Mouse (Mus musculus) embryonic facial prominence, embryonic 10.5 days (tissue): ENCODE results near the gene Apmap. TPM values are rescaled to one million over a fixed set of nuclear protein-coding genes. Genes with fewer than 3 reads are reported as not detected.

Experiments used
- DNase-seq: peaks from one replicate; pipeline ENCODE4 v3.0.0-alpha.2; 2017; ENCODE audit warnings: low spot score
- H3K27ac ChIP-seq: fragments of 300-500 bp; sonication (generic); replicated peaks from 2 replicates; pipeline ENCODE4 v1.5.1; 2016; ENCODE audit warnings: mild to moderate bottlenecking
- H3K27me3 ChIP-seq: fragments of 300-500 bp; sonication (generic); replicated peaks from 2 replicates; pipeline ENCODE4 v1.6.1; 2016; ENCODE audit warnings: low read depth, mild to moderate bottlenecking; ENCODE audit not compliant: poor library complexity, severe bottlenecking
- H3K36me3 ChIP-seq: fragments of 300-500 bp; sonication (generic); replicated peaks from 2 replicates; pipeline ENCODE4 v1.6.1; 2016; ENCODE audit warnings: mild to moderate bottlenecking, moderate library complexity
- H3K4me1 ChIP-seq: fragments of 300-500 bp; sonication (generic); 2 replicates; pipeline ENCODE4 v1.6.1; 2016
- H3K4me3 ChIP-seq: fragments of 300-500 bp; sonication (generic); 2 replicates; pipeline ENCODE4 v1.5.1; 2016; ENCODE audit warnings: mild to moderate bottlenecking, moderate library complexity
- H3K9me3 ChIP-seq: fragments of 300-500 bp; sonication (generic); 2 replicates; pipeline ENCODE4 v1.6.1; 2016; ENCODE audit warnings: mild to moderate bottlenecking
- WGBS: fragments of 180-500 bp; shearing (Covaris S2); methylation state at CpG from one replicate; pipeline ENCODE4 v1.1.7; 2016; 5-methylcytosine and 5-hydroxymethylcytosine counted together
- polyA plus RNA-seq: library from polyadenylated mRNA; unstranded; fragments of >200 nt; fragmentation: Nextera tagmentation; extraction: Ambion mirVana; gene quantifications from 2 replicates; pipeline ENCODE4 v1.2.1, GENCODE M21; 2016

The Apmap gene
- polyA plus RNA-seq, result 27.9 and 31.5 TPM in 2 replicates

DNA sequence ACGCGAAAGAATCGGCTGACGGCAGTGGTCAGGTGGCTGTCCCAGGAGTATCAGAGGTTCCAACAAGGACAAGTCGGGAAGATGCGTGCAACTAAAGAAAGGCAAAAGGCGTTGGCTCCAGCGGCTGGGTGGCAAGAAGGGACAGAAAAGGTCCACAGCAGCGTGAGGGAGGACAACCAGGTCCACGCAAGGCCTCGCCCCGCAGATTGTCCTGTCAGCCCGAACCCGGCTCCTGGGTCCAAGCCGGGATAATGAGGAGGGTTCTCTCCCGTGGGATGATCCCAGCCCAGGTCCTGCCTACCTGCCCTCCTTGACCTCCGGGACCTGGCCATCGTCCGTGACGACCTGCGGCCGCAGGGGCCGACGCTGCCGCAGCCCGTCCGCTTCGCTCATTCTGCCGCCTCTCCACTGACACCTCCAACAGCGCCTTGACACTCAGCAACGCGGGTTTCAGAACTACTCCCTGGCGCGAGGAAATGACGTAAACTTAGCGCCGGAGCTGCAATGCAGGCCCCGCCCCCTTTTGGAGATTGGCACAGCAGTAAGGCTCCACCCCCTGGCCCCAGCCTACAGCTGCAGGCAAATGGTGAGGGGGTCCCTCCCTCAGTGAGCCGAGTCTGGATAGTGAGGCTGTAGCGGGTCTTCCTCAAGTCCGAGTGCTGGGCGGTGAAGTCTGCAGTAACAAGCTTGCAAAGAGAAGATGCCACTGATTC, at the start of gene Apmap:
Gene Apmap, minus strand, starts transcription at position 481 of the 713 bp plus-strand sequence.
- peak; percentile 96 for DNase-seq
- Histone ChIP-seq H3K27ac (peak within 1 kb of the TSS; percentile 77), H3K4me1 (peaks cover 12% of the 10 kb centered on the region), H3K4me3 (peak within 1 kb of the TSS; percentile 87), H3K9me3 (no peaks in the 10 kb centered on the region), H3K27me3 (no peaks in the 10 kb centered on the region), H3K36me3 (no peaks in the 10 kb centered on the region)
- WGBS, result under 1% methylated on average over 42 of the region's 42 CpGs

DNA sequence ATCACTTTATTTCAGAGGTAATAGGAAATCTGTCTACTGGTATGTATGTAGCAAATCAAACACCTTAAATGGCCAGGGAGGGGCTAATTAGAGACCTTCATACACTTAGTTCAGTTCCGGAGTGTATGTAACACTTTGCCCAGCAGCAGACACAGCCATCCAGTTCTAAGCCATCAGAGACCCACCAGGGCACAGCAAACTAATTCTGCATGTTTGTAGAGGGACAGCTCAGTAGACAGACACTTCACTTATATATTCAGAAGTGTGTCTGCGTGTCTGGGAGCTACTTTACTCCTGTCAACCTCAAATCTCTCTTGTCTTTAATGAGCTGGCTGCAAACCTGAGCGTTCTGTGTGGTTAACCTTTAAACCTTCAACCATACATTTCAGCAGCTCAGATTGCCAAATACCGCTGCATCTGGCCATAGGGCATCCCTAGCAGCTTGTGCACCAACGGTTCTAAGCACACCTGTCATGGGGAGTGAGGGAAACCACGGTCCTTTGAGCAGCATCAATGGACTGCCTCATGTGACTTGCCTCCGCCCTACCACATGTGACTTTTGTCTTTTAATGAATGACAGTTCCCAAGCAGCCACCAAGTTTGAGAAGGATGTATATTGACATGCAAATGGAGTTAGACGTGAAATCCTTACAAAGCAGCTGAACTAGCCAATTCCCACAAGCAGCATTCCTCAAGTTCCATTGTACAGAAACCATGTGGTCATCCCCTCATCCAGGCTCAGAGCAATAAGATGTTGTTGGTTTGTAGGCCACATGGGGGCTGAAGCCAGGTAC, 48.8 kb upstream of the Apmap start:
- no peak for DNase-seq
- H3K4me3 ChIP-seq, result no peak overlapping the region
- H3K36me3 ChIP-seq, result no peaks in the 10 kb centered on the region
- WGBS, result 68% methylated on average over 8 of the region's 8 CpGs
- no peaks in the 10 kb centered on the region for H3K27me3 ChIP-seq
- H3K27ac ChIP-seq, result no peak overlapping the region
- H3K9me3 ChIP-seq, result 0 out of 2 replicates have a peak, but pooled peaks cover 3% of the 10 kb centered on the region
- peaks cover 7% of the 10 kb centered on the region; the same call in 1 of the 2 replicates for H3K4me1 ChIP-seq

DNA sequence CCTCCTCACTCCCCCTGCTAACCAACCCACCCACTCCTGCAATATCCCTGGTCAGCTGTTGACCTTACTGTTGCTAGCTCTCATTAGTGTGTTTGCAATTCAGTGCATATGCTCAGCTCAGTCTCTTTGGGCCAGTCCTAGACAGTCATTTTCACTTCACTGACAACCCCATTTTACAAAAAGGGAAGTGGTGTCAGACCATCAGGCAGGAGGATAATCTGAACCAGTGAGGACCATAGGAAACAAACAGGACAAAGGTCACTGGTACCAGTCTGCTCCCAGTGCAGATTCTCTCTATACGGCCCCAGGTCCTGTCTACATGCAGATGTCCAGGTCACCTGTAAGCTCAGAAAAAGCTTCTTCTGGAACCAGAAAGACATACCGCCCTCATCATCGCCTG, 47.7 kb upstream of the Apmap start:
- WGBS, result 86% methylated on average over 3 of the region's 3 CpGs
- H3K4me3 ChIP-seq, result no peak overlapping the region
- no peaks in the 10 kb centered on the region for H3K27me3 ChIP-seq
- H3K36me3 ChIP-seq, result no peaks in the 10 kb centered on the region
- no peak for DNase-seq
- peaks cover 12% of the 10 kb centered on the region for H3K4me1 ChIP-seq
- H3K27ac ChIP-seq, result no peak overlapping the region; the same call in 1 of the 2 replicates
- H3K9me3 ChIP-seq, result 0 out of 2 replicates have a peak, but pooled peaks cover 3% of the 10 kb centered on the region

DNA sequence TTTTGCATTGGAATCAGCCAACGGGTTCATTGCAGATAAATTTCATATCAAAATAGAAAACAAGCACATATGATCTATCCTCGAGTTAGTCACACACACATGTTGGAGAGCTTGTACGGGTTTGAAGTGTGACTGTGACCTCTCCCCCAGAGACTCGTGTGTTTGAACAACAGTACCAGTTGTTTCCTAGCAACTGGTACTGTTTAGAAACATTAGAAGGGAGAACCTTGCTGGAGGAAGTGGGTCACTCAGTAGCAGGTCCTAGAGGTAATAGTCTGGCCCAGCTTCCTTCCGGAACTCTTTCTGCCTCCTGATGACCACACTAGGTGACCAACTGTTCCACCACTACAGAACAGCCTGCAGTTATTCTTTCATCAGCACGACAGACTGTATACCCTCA, 46.9 kb upstream of the Apmap start:
- WGBS, result 81% methylated on average over 6 of the region's 6 CpGs
- H3K27me3 ChIP-seq, result no peaks in the 10 kb centered on the region
- H3K9me3 ChIP-seq, result 0 out of 2 replicates have a peak, but pooled peaks cover 3% of the 10 kb centered on the region
- no peak overlapping the region for H3K27ac ChIP-seq
- peaks cover 20% of the 10 kb centered on the region for H3K4me1 ChIP-seq
- H3K4me3 ChIP-seq, result no peak overlapping the region
- H3K36me3 ChIP-seq, result no peaks in the 10 kb centered on the region
- no peak for DNase-seq

DNA sequence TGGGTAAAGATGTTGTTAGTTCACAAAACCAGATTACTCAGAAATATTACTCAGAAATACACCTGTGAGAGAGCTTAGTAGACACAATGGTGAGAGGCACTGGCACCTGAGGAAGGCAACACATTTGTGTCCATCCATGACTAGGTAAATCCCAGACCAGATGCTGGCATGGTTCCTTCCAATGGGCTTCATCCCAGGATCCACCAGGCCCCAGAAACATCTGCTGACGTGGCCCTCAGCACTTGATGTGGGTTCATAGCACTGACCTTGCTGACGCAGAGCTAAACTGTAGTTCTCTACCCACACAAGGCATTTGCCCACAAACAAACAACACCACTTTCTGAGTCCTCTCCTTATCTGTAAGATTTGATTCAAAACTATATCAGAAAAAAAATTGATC, 46.4 kb upstream of the Apmap start:
- Histone ChIP-seq H3K27me3 (no peaks in the 10 kb centered on the region), H3K4me1 (peaks cover 25% of the 10 kb centered on the region), H3K36me3 (no peaks in the 10 kb centered on the region), H3K27ac (no peak overlapping the region), H3K9me3 (0 out of 2 replicates have a peak, but pooled peaks cover 3% of the 10 kb centered on the region), H3K4me3 (no peak overlapping the region)
- WGBS, result 87% methylated on average over 2 of the region's 2 CpGs
- DNase-seq, result no peak

DNA sequence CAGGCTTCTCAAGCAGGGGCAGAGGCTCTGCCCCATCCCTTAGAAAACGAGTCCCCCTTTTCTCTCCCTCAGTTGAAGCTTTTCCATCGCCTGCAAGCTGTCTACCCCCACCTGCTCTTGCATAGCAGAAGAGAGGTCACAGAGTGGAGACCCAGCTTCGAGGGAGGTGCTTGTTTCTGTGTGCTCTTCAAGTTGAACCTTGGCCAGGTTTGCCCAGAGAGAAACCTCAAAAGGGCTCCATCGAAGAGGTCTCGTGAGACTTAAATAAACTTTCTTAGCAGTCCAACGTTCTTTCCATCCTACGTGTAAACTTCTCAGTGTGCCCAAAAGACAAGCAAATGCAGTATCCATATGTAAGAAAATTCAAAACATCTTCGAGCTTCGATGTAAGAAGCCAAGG, 43.0 kb upstream of the Apmap start:
- Histone ChIP-seq H3K27me3 (no peaks in the 10 kb centered on the region), H3K4me1 (peaks cover 24% of the 10 kb centered on the region), H3K9me3 (0 out of 2 replicates have a peak, but pooled peaks cover 3% of the 10 kb centered on the region), H3K27ac (peak overlapping the region; percentile 78; the same call in 1 of the 2 replicates), H3K36me3 (no peaks in the 10 kb centered on the region), H3K4me3 (no peak overlapping the region)
- WGBS, result 59% methylated on average over 9 of the region's 9 CpGs
- no peak for DNase-seq

DNA sequence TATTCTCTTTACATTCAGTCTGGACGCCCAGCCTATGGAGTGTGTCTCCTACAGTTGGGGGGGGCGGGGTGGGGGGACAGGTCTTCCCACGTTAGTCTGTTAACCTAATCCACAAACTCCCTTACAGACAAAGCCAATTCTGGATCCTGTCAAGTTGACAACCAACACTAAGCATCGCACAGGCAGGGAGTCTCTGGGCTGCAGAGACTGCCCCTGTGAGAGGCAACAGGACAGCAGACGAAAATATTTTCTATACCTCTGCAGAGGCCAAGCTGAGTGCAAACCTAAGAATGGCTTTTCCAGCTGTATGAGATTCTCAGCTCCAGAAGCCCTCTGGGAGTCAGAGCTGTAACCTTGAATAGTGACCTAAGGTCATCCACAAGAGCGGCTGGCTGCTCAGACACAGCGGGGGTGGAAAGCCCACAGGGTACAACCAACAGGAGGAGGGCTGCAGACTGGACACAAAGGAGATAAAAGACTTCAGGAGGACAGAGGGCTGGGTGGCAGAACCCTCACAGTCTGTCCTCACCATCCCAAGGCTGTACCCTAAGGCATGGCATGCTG, 42.2 kb upstream of the Apmap start:
- H3K4me3 ChIP-seq, result 0 out of 2 replicates have a peak overlapping the region, but pooled peaks have one; percentile 0
- peak; percentile 40 for DNase-seq
- H3K27me3 ChIP-seq, result no peaks in the 10 kb centered on the region
- peaks cover 24% of the 10 kb centered on the region for H3K4me1 ChIP-seq
- no peaks in the 10 kb centered on the region for H3K36me3 ChIP-seq
- WGBS, result 10% methylated on average over 7 of the region's 7 CpGs
- peak overlapping the region; percentile 78 for H3K27ac ChIP-seq
- 0 out of 2 replicates have a peak, but pooled peaks cover 2% of the 10 kb centered on the region for H3K9me3 ChIP-seq

DNA sequence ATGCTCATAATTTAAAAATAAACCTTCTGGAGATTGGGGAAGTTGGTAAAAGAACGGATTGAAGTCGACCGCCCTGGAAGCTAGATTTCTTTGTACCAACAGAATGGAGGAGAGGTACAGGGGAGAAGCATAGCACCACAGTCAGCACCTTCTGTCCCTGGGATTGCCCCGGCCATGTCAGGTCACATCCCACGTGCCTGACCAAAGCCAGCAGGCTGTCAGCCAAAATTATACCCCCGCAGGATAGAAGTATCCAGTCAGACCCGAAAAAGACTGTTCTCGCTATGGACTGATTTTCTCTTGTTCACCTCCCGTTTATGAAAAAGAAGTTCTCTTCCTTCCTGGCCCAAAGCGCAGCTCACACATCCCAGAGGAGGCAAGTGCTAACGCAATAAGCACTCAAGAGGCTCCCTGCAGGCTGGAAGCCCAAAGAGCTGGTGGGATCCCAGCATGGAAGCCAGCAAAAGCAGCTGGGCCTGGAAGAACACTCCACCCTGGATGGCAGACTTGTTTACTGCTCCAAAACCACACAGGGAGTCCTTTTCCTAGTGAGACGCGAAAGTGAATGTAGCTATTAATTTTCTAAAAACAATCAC, 40.0 kb upstream of the Apmap start:
- no peak for DNase-seq
- WGBS, result 57% methylated on average over 13 of the region's 13 CpGs

DNA sequence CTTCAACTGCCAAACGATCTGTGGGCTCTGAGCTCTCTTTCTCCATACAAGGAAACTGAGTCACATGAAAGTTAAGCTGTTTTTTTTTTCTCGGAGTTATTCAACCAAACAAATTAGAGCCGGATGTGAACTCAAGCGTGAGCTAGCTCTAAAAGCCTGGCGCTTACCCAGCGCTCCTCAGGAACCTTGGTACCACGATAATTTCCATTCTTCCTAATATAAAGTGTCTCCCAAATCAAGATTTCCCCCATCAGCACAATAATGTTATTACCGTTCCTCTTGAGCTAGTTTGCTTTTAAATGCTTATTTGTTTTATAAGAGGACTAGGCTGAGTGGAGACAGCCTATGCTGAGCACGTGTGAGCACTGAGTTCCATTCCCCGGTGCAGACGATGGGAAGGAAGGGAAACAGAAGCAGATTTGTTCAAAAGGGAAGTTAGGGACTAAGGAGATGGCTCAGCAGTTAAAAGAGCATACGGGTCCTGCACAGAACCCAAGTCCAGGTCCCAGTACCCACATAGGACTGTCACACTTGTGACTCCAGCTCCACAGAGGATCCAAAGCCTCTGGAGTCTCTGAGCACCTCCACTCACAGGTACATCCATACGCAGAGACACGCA, 39.4 kb upstream of the Apmap start:
- no peak overlapping the region for H3K27ac ChIP-seq
- no peak for DNase-seq
- H3K9me3 ChIP-seq, result 0 out of 2 replicates have a peak, but pooled peaks cover 3% of the 10 kb centered on the region
- H3K4me1 ChIP-seq, result peaks cover 24% of the 10 kb centered on the region
- H3K4me3 ChIP-seq, result no peak overlapping the region
- no peaks in the 10 kb centered on the region for H3K27me3 ChIP-seq
- WGBS, result 76% methylated on average over 14 of the region's 14 CpGs
- no peaks in the 10 kb centered on the region for H3K36me3 ChIP-seq

More for the DNA sequence above, 40.0 kb upstream of the Apmap start:
- Histone ChIP-seq H3K4me1 (peaks cover 24% of the 10 kb centered on the region), H3K36me3 (no peaks in the 10 kb centered on the region), H3K27ac (no peak overlapping the region), H3K27me3 (no peaks in the 10 kb centered on the region), H3K4me3 (no peak overlapping the region), H3K9me3 (0 out of 2 replicates have a peak, but pooled peaks cover 3% of the 10 kb centered on the region)

DNA sequence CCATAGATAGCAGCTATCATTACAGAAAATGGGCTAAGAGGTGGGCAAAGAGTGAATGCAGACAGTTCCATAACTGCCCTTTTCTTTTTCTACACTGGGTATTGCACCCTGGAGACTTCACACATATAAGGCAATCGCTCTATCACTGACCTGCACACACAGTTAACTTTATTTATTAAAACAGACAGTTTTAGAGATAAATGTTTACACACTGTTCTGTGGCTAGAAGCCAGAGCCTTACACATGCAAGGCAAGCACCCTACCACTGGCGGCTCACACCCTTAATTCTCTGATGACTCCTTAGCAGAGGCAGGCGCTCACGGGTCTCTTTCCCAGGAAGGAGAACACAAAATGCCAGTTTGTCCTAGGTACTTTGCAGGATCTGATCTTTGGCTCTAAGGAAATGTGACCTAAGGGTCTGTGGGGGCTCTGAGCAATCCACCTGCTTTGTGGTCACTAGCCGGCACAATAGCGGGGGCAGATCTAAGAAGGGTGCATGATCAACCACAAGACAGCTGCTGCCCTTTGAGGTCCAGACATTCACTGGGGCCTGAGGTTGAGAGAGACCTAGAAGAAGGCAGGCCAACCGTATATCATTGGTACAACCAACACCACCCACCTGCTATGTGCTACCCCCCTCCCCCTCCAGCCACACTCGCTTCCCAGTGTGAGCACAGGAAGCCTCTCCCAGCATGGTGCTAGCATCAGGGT, 38.2 kb upstream of the Apmap start:
- peaks cover 24% of the 10 kb centered on the region for H3K4me1 ChIP-seq
- 0 out of 2 replicates have a peak, but pooled peaks cover 3% of the 10 kb centered on the region for H3K9me3 ChIP-seq
- no peak overlapping the region for H3K4me3 ChIP-seq
- no peak for DNase-seq
- no peak overlapping the region for H3K27ac ChIP-seq
- no peaks in the 10 kb centered on the region for H3K36me3 ChIP-seq
- no peaks in the 10 kb centered on the region for H3K27me3 ChIP-seq
- 88% methylated on average over 8 of the region's 8 CpGs for WGBS

DNA sequence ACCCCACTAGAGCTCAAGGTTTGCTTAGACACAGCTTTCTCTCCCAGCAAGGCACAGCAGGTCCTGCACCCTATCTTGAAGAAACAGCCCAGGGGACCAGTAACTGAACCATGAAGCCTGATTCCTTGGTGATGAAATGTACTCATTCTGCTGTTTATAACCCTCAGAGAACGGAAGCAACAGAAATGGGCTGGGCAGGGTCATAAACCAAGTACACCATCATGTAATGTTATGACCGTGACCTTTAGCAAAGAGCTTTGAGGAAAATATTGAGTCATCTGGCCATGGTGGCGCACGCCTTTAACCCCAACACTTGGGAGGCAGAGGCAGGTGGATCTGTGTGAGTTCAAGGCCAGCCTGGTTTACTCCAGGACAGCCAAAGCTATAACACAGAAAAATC, 36.9 kb upstream of the Apmap start:
- 0 out of 2 replicates have a peak, but pooled peaks cover 3% of the 10 kb centered on the region for H3K9me3 ChIP-seq
- H3K4me3 ChIP-seq, result no peak overlapping the region
- H3K36me3 ChIP-seq, result no peaks in the 10 kb centered on the region
- no peak for DNase-seq
- 96% methylated on average over 4 of the region's 4 CpGs for WGBS
- H3K27me3 ChIP-seq, result no peaks in the 10 kb centered on the region
- H3K4me1 ChIP-seq, result peaks cover 10% of the 10 kb centered on the region
- H3K27ac ChIP-seq, result no peak overlapping the region
